Mouse (Mus musculus) G1E-ER4 (cell line): ENCODE data around the gene Cplx3. TPM values are rescaled to one million over a fixed set of nuclear protein-coding genes. Genes with fewer than 3 reads are reported as not detected.

Experiments
- GATA1 ChIP-seq: IDR thresholded peaks from one replicate; pipeline ENCODE4 v1.8.0; 2012; ENCODE audit warnings: low read length, inconsistent platforms
- polyA plus RNA-seq: library from polyadenylated mRNA; stranded (reverse); fragments of >175 nt; gene quantifications from 2 replicates; pipeline ENCODE4 v1.2.3, GENCODE M21; 2012

Gene Cplx3
- polyA plus RNA-seq, 1 experiment = not detected

DNA sequence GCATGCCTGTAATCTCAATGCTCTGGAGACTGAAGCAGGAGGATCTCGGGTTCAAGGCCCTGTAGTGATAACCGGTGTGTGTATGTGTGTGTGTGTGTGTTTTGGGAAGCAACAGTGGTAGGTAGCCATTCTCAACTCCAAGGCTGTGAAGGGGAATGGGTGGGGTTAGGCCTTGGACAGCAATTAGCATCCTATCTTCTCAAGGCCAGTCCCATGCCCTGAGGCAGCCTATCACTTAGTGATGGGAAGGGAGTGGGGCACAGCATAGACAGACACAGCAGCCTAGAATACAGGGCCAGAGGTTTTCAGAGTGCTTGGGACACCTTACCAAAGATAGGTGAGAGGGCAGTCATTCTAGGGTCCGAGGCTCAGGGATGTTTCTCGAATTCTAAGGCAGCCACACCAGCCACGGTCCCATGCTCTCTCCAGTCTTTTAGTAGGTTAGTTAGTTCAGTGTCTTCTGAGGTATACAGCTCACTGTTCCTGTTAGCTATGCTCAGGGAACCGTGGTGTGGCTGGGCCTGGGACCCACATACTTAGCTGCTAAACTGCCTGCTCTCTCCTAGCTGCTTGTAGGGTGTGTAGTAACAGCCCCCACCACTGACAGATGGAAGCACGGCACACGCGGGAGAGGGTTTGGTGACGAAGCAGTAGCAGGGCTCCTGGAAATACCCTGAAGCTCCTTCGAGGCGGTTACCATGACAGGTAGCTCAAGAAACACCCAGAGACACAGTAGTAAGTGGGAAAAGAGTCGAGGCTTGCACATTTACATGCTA, 35.9 kb upstream of the Cplx3 start:
- TF ChIP-seq GATA1 = no peak

- no peak for TF ChIP-seq GATA1
Observed at GRCm38 (mm10) chr9:57641022-57641421, 34.9 kb upstream of the Cplx3 start.

- no peak for TF ChIP-seq GATA1
Observed at GRCm38 (mm10) chr9:57640384-57640783, 34.3 kb upstream of the Cplx3 start.

- TF ChIP-seq GATA1 = no peak
Observed at GRCm38 (mm10) chr9:57639661-57640328, 33.7 kb upstream of the Cplx3 start.

GRCm38 (mm10) chr9:57638651-57639459, 32.8 kb upstream of the Cplx3 start:
- no peak for TF ChIP-seq GATA1

- TF ChIP-seq GATA1 = no peak
Observed at GRCm38 (mm10) chr9:57637741-57638322, 31.8 kb upstream of the Cplx3 start.

DNA sequence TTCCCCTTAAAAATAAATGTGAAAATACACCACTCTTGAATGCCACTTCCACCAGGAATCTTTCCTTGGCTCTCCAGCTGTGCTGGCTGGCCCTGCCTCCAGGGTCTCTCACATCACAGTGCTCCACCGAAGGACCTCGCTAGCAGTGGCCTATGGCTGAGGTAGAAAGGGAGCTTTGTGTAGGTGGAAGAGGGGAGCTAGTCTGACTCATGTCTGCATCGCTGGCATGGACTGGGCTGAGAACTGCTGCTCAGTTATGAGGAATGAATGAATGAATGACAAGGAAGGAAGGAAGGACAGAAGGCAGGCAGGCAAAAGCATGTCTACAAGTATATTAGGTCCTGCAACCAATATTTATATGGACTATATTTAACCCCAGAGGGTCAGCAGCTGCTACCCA, 31.2 kb upstream of the Cplx3 start:
- TF ChIP-seq GATA1 = no peak

- no peak for TF ChIP-seq GATA1
Observed at GRCm38 (mm10) chr9:57633481-57634024, 27.5 kb upstream of the Cplx3 start.

GRCm38 (mm10) chr9:57629118-57629874, 23.2 kb upstream of the Cplx3 start:
- no peak for TF ChIP-seq GATA1

DNA sequence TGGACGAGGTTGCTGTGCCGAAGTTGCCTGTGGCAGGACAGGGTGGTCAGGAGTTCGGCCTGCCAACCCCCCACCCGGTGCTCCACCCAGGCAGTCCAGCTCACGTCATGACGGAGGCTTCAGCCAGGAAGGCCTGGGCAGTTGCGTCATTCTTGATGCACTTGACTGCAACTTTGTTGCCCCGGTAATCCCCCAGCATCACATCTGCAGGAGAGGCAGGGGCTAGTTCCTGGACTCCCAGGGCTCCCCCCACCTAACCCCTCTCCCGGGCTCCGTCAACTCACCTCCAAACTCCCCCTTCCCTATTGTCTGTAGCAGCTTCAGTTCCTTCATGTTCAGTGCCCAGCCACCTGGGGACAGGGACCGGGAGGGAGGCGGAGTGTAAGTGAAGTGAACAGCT, 22.6 kb upstream of the Cplx3 start:
- no peak for TF ChIP-seq GATA1

- TF ChIP-seq GATA1 = no peak
Observed at GRCm38 (mm10) chr9:57627892-57628291, 21.8 kb upstream of the Cplx3 start.

- TF ChIP-seq GATA1 = no peak
Observed at GRCm38 (mm10) chr9:57627191-57627590, 21.1 kb upstream of the Cplx3 start.

DNA sequence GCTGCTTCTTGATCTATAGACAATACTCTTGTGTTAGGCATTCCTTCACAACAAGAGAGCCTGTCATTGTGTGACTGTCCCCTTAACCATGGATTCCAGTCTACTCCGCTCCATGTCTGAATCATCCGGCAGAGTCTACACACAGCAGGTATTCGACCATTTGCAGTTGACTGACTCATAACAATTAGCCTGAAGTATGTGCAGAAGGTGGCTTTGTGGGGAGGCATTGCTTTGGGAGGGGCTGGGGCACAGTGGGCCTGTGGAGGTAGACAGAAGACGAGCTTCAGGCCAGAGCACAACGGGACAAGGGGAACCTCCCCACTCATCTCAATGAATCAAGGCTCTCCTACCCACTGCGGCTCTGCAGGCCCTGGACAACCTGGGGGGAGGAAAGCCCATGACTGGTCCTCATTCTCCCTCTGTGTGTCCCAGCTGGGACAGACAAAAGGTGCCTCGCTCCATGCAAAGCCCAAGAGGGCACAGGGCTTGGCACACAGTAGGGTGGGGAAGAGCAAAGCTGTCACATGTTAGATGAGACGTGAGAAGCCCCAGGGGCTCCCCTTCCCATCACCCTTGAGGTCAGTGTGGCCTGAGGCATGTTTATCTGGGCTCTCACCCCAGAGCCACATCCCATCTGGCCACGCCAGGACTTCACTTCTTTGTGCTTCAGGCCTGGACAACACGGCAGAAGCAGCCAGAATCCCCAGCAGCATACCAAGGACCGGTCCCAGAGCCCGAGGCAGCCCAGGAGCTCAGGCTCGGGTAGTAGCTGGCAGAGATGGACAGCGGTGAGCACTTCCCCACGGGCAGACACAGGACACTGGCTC, 19.8 kb upstream of the Cplx3 start:
- TF ChIP-seq GATA1 = no peak

- TF ChIP-seq GATA1 = no peak
Observed at GRCm38 (mm10) chr9:57624295-57624694, 18.2 kb upstream of the Cplx3 start.

DNA sequence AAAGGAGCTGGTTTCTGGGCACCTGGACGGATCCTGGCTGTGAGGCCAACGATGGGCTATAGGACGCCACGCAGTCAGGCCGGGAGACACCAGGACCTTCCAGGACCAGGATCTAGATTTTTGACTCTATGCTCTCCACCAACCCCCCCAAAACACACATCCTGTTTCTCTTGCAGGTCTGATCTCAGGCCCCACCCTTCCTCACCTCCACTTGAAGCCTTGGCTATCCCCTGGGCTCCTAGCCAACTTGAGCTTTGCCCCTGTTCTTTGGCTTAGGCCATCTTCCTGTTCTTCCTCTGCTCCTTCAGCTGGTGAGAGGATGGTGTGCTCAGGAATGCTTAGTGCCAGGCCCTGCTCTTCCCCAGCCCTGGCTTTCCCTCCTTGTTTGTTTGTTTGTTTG, 14.6 kb upstream of the Cplx3 start, which contains the start of gene Lman1l:
Gene Lman1l, minus strand, starts transcription at position 101 of the 400 bp plus-strand sequence.
- no peak for TF ChIP-seq GATA1
